Mouse (Mus musculus): ENCODE results near the gene Uxt. TPM values are rescaled to one million over a fixed set of nuclear protein-coding genes. Genes with fewer than 3 reads are reported as not detected.

The Uxt gene
- polyA plus RNA-seq, 1 experiment from 2014 or later = 55.0 TPM

- no peak overlapping the region for H3K9ac ChIP-seq (replicated peaks; ENCODE audit: low read length)
- no peaks in the 10 kb centered on the region for H3K9me3 ChIP-seq (replicated peaks; ENCODE audit: control insufficient read depth, low read length)
- DNase-seq (ENCODE audit: low spot score) (no peak), ATAC-seq (replicated peaks; ENCODE audit: insufficient number of reproducible peaks, low FRiP score, low TSS enrichment, low read depth) (no peak)
- H3K36me3 ChIP-seq (replicated peaks; ENCODE audit: control insufficient read depth, insufficient read depth, low read depth, low read length) = no peaks in the 10 kb centered on the region; the same call in 1 of the 2 replicates
- 54% methylated on average over 1 of the region's 1 CpGs for WGBS
- H3K27ac ChIP-seq (replicated peaks; ENCODE audit: low read depth, low read length) = no peak overlapping the region
- H3K4me2 ChIP-seq (ENCODE audit: low read depth, low read length) = no peak overlapping the region
- H3K4me1 ChIP-seq (ENCODE audit: control insufficient read depth, insufficient read depth, low read length) = no peaks in the 10 kb centered on the region
- H3K4me3 ChIP-seq (ENCODE audit: low read depth, low read length) = no peak overlapping the region
- no peaks in the 10 kb centered on the region for H3K27me3 ChIP-seq (ENCODE audit: control insufficient read depth, insufficient read depth, low read length)
Observed at GRCm38 (mm10) chrX:20923506-20923905, 38.3 kb downstream of the Uxt start.

DNA sequence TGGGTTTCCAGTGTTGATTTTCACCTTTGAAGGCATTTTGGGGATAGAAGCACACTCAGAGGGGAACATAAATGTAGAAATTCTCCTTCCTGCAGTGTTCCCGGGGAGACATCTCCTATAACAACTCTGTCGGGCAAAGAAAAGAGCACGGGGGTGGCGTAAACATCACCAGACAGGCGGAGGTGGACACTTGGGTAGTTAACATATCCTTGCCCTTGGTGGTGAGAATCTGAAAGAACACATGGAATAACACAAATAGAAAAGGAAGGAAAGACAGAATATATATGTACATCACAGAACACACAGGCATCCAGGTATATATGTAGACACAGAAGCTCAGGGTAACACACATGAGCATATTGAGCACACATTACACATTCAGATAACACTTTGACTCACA lies 40.5 kb downstream of the Uxt start:
- Histone ChIP-seq H3K4me2 (ENCODE audit: low read depth, low read length) (peak overlapping the region; percentile 19; the same call in 1 of the 2 replicates), H3K4me1 (ENCODE audit: control insufficient read depth, insufficient read depth, low read length) (no peaks in the 10 kb centered on the region), H3K27ac (replicated peaks; ENCODE audit: low read depth, low read length) (no peak overlapping the region), H3K9me3 (replicated peaks; ENCODE audit: control insufficient read depth, low read length) (no peaks in the 10 kb centered on the region), H3K4me3 (ENCODE audit: low read depth, low read length) (no peak overlapping the region), H3K9ac (replicated peaks; ENCODE audit: low read length) (no peak overlapping the region), H3K36me3 (replicated peaks; ENCODE audit: control insufficient read depth, insufficient read depth, low read depth, low read length) (no peaks in the 10 kb centered on the region), H3K27me3 (ENCODE audit: control insufficient read depth, insufficient read depth, low read length) (no peaks in the 10 kb centered on the region)
- ATAC-seq (replicated peaks; ENCODE audit: insufficient number of reproducible peaks, low FRiP score, low TSS enrichment, low read depth) (no peak), DNase-seq (ENCODE audit: low spot score) (no peak)
- 35% methylated on average over 5 of the region's 5 CpGs for WGBS

- H3K4me1 ChIP-seq (ENCODE audit: control insufficient read depth, insufficient read depth, low read length) = no peaks in the 10 kb centered on the region
- H3K36me3 ChIP-seq (replicated peaks; ENCODE audit: control insufficient read depth, insufficient read depth, low read depth, low read length) = no peaks in the 10 kb centered on the region
- DNase-seq (ENCODE audit: low spot score) = peak; percentile 84
- no peak within 1 kb of the TSS for H3K27ac ChIP-seq (replicated peaks; ENCODE audit: low read depth, low read length)
- peak within 1 kb of the TSS; percentile 36 for H3K4me3 ChIP-seq (ENCODE audit: low read depth, low read length)
- no peaks in the 10 kb centered on the region for H3K9me3 ChIP-seq (replicated peaks; ENCODE audit: control insufficient read depth, low read length)
- ATAC-seq (replicated peaks; ENCODE audit: insufficient number of reproducible peaks, low FRiP score, low TSS enrichment, low read depth) = peak; percentile 94
- no peak within 1 kb of the TSS for H3K9ac ChIP-seq (replicated peaks; ENCODE audit: low read length)
- H3K27me3 ChIP-seq (ENCODE audit: control insufficient read depth, insufficient read depth, low read length) = no peaks in the 10 kb centered on the region
- WGBS = 11% methylated on average over 24 of the region's 44 CpGs
- peak within 1 kb of the TSS; percentile 60 for H3K4me2 ChIP-seq (ENCODE audit: low read depth, low read length)
Observed at GRCm38 (mm10) chrX:20920844-20921364, 40.9 kb downstream of the Uxt start, which contains the start of gene Syn1. Syn1 (minus strand) TSS chrX:20921004.

- Histone ChIP-seq H3K9ac (replicated peaks; ENCODE audit: low read length) (no peak overlapping the region), H3K4me2 (ENCODE audit: low read depth, low read length) (peak overlapping the region; percentile 60), H3K27me3 (ENCODE audit: control insufficient read depth, insufficient read depth, low read length) (no peaks in the 10 kb centered on the region), H3K9me3 (replicated peaks; ENCODE audit: control insufficient read depth, low read length) (no peaks in the 10 kb centered on the region), H3K27ac (replicated peaks; ENCODE audit: low read depth, low read length) (no peak overlapping the region), H3K4me3 (ENCODE audit: low read depth, low read length) (peak overlapping the region; percentile 36), H3K4me1 (ENCODE audit: control insufficient read depth, insufficient read depth, low read length) (no peaks in the 10 kb centered on the region), H3K36me3 (replicated peaks; ENCODE audit: control insufficient read depth, insufficient read depth, low read depth, low read length) (no peaks in the 10 kb centered on the region)
- DNase-seq (ENCODE audit: low spot score) (no peak), ATAC-seq (replicated peaks; ENCODE audit: insufficient number of reproducible peaks, low FRiP score, low TSS enrichment, low read depth) (0 out of 2 replicates have a peak, but pooled peaks have one; percentile 42)
- 10% methylated on average over 36 of the region's 49 CpGs for WGBS
Observed at GRCm38 (mm10) chrX:20920249-20920843, 41.5 kb downstream of the Uxt start.

GRCm38 (mm10) chrX:20915075-20915474 lies 46.7 kb downstream of the Uxt start:
- no peaks in the 10 kb centered on the region for H3K9me3 ChIP-seq (replicated peaks; ENCODE audit: control insufficient read depth, low read length)
- no peak for ATAC-seq (replicated peaks; ENCODE audit: insufficient number of reproducible peaks, low FRiP score, low TSS enrichment, low read depth)
- H3K4me2 ChIP-seq (ENCODE audit: low read depth, low read length) = no peak overlapping the region
- no peak overlapping the region for H3K4me3 ChIP-seq (ENCODE audit: low read depth, low read length)
- no peak for DNase-seq (ENCODE audit: low spot score)
- H3K4me1 ChIP-seq (ENCODE audit: control insufficient read depth, insufficient read depth, low read length) = no peaks in the 10 kb centered on the region
- H3K36me3 ChIP-seq (replicated peaks; ENCODE audit: control insufficient read depth, insufficient read depth, low read depth, low read length) = no peaks in the 10 kb centered on the region
- H3K9ac ChIP-seq (replicated peaks; ENCODE audit: low read length) = no peak overlapping the region
- H3K27me3 ChIP-seq (ENCODE audit: control insufficient read depth, insufficient read depth, low read length) = no peaks in the 10 kb centered on the region
- no peak overlapping the region for H3K27ac ChIP-seq (replicated peaks; ENCODE audit: low read depth, low read length)

- Histone ChIP-seq H3K27ac (replicated peaks; ENCODE audit: low read depth, low read length) (no peak overlapping the region), H3K4me1 (ENCODE audit: control insufficient read depth, insufficient read depth, low read length) (no peaks in the 10 kb centered on the region), H3K36me3 (replicated peaks; ENCODE audit: control insufficient read depth, insufficient read depth, low read depth, low read length) (no peaks in the 10 kb centered on the region), H3K4me3 (ENCODE audit: low read depth, low read length) (no peak overlapping the region), H3K9ac (replicated peaks; ENCODE audit: low read length) (no peak overlapping the region), H3K9me3 (replicated peaks; ENCODE audit: control insufficient read depth, low read length) (no peaks in the 10 kb centered on the region), H3K27me3 (ENCODE audit: control insufficient read depth, insufficient read depth, low read length) (no peaks in the 10 kb centered on the region), H3K4me2 (ENCODE audit: low read depth, low read length) (no peak overlapping the region)
- DNase-seq (ENCODE audit: low spot score) = no peak
- WGBS = 85% methylated on average over 6 of the region's 6 CpGs
- ATAC-seq (replicated peaks; ENCODE audit: insufficient number of reproducible peaks, low FRiP score, low TSS enrichment, low read depth) = no peak
Observed at GRCm38 (mm10) chrX:20913726-20914125, 48.1 kb downstream of the Uxt start.

- Histone ChIP-seq H3K9ac (replicated peaks; ENCODE audit: low read length) (no peak overlapping the region), H3K27ac (replicated peaks; ENCODE audit: low read depth, low read length) (no peak overlapping the region), H3K4me2 (ENCODE audit: low read depth, low read length) (no peak overlapping the region), H3K27me3 (ENCODE audit: control insufficient read depth, insufficient read depth, low read length) (no peaks in the 10 kb centered on the region), H3K4me1 (ENCODE audit: control insufficient read depth, insufficient read depth, low read length) (no peaks in the 10 kb centered on the region), H3K9me3 (replicated peaks; ENCODE audit: control insufficient read depth, low read length) (no peaks in the 10 kb centered on the region), H3K4me3 (ENCODE audit: low read depth, low read length) (no peak overlapping the region), H3K36me3 (replicated peaks; ENCODE audit: control insufficient read depth, insufficient read depth, low read depth, low read length) (no peaks in the 10 kb centered on the region)
- no peak for DNase-seq (ENCODE audit: low spot score)
- ATAC-seq (replicated peaks; ENCODE audit: insufficient number of reproducible peaks, low FRiP score, low TSS enrichment, low read depth) = no peak
- 45% methylated on average over 3 of the region's 3 CpGs for WGBS
Observed at GRCm38 (mm10) chrX:20910074-20910473, 51.7 kb downstream of the Uxt start.
